Mouse (Mus musculus): ENCODE measurements around the gene Fam107b. TPM values are rescaled to one million over a fixed set of nuclear protein-coding genes. Genes with fewer than 3 reads are reported as not detected.

Gene Fam107b
- total RNA-seq, 4 experiments from 2014 or later, result 9.5 to 20.1 (median 14.6) TPM

DNA sequence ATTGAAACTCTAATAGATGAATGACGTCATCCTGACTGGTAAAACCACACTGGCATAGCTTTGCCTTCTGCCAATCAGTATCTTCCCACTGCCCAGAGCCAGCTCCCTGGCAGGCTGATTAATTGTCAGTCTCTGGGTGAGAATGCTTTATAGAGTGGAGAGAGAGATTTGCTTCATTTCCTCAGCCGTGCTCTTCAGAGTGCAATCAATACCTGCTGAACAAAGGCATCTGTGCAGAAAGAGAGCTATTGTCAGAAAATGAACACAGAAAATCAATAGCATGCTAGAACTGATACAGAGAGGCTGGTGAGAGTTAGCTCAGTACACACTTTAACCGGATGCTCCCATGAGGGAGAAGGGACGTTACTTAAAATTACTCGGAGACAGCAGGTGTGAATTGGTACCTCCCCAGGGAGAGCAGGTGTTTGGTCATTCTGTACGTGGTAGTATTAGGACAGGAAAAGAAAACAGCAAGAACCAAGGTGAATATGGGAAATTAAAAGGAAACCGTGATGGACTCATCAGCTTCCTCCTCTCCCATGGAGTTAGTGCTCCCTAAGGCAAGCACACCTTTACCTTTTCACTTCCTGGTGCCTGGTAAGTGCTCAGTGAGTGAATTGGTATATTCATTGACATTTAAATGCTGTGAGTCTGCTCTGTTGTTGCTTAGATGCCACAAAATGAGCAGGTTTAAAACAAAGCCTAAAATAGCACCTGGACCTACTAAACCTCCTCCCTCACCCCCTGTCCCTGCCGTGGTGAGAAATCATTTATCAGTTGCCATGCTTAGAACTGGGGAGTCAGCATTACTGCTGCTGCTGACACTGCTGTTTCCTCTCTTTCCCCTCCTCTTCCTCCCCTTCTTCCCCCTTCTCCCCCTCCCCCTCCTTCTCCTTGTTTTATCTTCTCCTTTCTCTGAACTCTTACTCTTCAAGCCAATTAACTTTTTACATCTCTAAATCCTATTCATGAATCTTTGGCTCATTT, 38.9 kb downstream of the Fam107b start:
- DNase-seq, result no peak

DNA sequence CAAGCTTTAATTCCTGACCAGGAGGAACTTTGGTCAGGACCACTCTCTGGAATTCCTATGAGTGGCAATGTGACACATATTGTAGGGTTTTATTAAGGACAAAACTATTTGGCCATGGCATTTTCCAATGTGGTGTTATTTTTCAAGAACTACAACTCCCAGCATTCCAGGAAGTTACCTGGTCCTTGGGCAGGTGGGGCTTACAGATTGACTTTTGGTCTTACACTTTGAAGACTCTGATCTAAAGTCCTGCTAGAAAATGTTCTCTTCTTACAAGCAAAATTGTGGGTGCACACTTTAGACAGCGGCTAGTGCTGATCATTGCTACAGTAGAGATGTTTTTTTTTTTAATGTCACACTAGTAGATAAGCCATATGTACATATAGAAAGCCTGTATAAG, 48.2 kb downstream of the Fam107b start:
- DNase-seq, result no peak

DNA sequence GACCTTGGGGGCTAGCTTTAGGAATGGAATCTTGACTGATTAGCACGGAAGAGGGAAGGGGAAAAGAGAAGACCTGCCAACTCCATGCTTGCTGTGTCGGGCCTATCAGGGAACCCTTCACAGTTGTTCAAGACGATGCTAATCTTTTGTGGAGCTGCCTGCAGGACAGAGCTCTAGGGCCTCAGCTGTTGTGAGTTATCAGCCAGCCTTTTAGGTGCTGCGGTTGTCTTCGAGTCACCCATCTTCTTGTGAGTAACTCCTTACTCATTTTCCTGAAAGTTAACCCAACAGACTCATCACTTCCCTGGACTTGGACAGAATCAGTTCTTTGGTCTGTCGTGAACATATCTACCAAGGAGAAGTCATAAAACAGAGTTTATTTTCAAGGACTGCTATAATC, 51.3 kb downstream of the Fam107b start:
- no peak for DNase-seq

DNA sequence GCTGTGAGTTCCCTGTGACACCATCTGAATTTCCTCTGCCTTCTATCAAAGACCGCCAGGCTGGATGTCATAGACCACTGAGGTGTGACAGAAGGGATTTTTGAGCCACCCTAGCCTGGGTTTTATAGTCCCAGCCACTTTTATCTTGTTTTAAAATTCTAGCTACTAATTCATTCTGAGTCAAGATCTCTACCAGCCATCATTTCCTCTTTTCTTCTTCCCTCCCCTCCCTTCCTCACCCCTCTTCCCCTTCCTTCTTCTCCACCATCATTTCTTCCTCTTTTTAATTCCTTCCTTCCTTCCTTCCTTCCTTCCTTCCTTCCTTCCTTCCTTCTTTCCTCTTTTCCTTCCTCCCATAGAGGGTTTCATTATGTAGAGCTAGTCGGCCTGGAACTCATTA, 51.9 kb downstream of the Fam107b start:
- DNase-seq, result no peak

DNA sequence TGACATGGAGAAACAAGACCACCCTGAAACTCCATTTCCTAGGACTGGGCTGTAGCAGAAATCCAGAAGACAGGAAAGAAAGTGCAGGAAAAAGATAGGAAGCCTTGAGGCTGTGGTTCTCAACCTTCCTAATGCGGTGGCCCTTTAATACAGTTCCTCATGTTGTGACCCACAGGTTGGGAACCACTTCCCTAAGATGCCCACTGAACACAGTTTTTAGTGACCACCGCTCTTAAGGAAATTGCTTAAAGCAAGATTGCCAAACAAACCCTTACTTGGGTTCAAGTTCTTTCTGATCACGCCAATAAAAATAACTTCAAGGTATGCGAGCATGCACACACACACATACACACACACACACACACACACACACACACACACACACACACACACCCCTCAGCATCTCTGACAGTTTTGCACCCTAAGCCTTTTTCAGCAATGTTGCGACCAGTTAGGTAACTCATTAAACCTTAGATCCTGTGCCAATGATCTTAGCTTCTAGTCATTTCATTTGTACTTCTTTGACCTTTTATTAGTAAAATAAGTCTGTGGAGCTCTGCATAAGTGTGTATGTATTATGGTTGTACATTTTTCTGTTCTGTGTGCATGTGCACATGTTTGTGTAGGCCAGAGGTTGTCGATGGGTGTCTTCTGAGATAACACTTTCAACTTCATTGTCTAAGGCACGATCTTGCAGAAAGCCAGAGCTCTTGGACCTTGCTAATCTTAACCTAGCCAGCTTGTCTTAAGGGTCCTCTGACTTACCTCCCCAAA, 53.1 kb downstream of the Fam107b start:
- no peak for DNase-seq

DNA sequence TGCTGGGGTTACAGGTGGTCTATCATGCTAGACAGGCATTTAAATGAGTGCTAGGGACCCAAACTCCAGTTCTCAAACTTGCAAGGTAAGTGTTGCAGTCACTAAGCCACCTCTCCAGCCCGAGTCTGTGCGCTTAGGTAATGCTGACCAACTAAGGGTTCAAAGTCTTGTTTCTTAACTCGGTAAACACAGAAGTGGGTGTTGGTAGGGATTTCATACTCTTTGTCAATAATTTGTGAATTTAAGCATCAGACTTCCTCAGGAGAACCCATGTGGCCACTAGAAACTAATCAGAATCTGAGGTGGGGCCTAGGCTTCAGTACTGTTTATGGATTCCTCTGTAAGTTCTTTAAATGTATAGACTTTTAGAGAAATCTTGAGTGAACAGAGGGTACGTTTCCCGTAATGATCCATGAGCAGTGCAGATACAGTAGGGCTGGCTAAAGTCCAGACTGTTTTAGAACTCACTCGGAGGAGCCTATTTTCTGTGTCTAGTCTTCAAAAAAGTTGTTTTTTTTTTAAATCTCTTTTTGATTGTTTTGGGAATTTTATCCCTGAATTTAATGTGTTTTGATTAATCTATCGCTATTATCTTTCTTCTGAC, 53.8 kb downstream of the Fam107b start:
- DNase-seq, result no peak

DNA sequence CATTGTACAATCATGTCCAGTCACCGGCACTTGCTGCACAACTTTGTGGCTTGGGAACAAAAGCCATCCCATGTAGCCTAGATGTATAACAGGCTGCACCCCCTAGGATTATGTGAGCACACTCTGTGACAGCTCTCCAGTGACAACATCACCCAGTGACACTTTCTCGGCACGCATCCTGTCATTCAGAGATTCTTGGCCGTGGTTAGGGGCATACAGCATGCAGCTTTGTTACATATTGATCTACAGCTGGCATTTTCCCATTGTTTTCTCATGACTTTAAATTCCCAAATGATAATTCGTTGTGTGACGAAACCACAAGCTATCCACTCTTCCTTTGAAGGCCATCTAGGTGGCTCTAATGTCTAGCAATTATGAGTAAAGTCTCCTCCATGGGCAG, 58.8 kb downstream of the Fam107b start:
- DNase-seq, result no peak

DNA sequence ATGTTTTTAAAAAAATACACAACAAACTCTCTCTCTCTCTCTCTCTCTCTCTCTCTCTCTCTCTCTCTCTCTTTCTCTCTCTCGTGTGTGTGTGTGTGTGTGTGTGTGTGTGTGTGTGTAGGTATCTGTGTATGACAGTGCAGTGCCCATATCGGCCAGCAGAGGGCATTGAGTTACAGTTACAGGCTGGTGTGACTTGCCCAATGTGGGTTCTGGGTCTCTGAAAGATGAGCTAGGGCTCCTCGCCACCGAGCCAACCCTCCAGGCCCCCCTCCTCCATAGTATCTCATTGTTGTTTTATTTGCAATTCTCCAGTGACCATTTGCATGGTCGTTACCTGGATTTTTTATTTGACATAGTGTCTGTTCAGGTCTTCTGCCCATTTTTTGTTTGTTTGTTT, 59.5 kb downstream of the Fam107b start:
- no peak for DNase-seq

DNA sequence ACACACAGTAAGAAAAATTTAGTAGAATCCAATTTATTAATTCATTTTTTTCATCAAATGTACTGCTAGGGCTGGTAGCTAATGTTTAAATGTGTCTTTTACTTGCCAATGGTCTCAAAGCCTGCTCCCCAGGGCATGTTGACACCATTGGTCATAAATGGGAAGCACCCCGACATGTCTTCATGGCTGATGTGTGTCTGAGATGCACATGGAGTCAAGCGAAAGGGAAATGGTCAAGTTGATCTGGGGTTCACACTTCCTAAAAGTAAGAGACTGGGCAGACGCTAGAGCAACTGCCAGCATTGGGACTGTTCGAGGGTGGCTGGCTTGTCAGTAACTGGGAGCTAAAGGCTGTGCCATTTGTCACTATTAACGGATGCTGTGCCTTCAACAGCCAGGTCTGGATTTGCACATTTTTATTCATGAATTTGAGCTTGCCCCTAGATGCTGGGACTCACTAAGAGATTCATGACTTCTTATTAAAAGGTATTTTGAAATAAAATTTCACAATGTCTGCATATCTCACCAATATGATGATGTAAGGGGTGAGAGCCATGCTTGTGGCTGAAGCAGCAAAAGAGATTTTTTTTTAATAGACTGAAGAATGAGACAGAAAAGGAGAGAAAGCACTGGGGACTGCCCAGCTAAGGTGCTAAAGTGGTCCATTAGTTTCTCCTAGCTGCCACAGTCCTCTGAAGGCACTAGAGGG, 60.6 kb downstream of the Fam107b start:
- no peak for DNase-seq

DNA sequence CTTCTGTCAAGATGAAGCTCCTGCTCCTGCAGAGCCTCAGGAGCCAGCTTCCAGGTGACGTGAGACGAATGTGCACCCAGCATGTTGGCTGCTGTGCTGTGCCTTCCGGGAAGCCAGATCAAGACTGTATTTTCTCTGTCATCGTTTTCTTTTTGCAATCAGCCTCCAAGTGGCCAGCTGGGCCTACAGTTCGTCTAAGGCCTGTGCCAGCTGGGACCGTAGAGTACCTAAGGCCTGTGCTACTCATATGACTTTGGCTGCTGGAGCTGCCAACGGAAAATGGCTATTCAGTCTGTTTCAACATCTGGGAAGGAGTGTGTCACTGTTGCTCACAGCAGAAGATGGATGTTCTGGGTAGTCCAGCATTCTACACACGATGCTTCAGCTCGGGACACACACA, 62.8 kb downstream of the Fam107b start:
- DNase-seq, result peak; percentile 8

DNA sequence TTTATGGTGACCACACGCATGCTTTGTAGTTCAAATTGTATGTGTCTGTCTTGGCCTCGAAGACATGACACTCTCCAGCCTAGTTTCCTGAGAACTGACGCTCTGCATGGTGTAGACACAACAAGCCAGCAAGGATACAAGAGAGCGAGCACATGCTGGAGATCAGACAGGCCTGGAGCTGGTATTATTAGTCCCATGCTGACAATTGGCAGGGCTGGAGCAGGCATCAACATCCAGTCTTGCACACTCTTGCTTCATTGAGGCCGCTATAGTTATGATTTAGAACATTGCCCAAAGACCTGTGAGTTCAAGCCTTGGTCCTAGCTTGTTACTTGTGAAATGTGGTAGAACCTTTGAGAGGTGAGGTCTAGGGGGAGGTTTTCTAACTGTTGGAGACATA, 66.5 kb downstream of the Fam107b start:
- no peak for DNase-seq

DNA sequence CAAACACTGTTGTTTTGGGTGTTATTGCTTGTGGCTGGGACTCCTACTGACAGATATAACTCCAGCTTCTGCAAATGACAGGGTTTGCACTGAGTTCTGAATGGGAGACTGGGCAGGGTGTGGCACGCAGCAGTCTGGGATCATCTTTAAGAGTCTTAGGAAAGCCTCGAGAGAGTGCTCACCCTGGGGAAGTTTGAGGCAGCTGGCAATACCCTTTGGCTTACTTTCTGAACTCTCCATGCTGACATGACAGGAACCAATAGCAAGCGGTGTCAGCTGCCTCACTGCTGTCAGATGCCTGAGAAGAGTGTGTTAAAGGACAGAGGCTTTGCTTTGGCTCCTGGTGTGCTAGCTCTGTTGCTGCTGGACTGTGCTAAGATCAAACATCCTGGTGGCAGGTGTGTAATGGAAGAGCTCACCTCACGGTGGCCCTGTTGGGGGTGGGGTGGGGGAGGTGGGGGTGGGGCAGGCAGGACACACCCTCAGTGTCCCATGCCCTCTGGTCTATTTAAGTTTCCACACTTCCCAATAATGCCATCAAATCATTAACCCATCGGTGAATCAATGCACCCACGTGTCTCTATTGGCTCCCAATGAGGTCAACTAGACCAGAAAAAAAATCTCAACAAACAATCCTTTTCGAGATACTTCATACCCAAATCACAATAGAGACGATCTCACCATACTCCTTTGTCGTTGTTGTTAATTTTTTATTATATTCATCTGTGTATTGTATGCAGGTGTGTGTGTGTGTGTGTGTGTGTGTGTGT, 70.9 kb downstream of the Fam107b start:
- DNase-seq, result no peak

DNA sequence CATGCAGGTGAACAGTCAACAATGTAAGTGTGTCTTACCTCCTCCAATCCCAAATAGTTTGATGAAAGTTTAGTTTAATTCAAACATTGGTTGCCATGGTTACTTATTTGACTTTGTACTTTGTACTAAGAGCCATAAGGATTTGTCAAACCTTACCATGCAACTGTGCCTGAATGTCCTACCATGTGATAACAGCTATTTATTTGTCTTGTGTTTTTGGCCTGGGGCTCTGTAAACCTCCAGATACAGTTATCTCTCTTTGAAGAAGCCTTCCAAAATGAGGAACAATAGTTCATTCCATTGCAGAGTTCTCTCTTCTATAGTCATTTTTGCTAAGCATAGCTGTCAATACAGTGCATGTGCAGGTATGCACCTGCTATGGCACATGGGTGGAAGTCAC, 72.7 kb downstream of the Fam107b start:
- no peak for DNase-seq

DNA sequence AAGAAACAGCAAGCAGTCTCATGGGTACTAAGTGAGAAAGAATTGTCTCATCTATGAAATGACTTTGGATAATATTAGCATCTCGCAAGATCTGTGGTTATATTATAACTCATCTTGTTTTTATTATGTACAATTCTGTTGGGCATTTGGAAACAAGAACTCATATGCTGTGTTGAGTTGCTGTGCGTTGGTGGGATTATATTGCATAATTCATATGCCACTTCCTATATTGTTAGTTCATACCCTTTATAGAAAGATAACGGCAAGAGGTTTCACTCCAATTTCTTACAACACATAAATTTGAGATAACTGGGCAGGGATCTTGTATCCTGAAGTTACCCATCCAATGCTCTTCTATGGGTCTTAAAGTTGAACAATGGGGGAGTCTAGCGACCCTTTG, 75.5 kb downstream of the Fam107b start:
- DNase-seq, result no peak

DNA sequence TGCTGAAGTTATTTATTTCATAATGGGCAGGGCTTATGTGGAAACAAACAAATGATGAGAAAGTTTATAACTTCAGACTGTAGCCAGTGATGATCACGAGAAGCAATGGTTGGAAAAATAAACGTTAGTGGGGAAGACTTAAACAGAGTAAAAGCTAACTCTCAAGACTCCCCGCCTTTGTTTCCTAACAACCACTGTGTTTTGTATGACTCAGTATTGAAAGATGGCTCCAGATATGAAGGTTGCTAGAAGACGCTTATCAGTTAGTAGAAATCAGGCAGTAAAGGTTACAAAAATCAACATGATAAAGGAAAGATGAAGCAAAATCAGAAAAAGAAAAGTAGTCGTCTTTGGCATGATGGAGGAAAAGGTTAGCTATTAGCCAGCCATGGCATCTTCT, 78.9 kb downstream of the Fam107b start:
- no peak for DNase-seq

DNA sequence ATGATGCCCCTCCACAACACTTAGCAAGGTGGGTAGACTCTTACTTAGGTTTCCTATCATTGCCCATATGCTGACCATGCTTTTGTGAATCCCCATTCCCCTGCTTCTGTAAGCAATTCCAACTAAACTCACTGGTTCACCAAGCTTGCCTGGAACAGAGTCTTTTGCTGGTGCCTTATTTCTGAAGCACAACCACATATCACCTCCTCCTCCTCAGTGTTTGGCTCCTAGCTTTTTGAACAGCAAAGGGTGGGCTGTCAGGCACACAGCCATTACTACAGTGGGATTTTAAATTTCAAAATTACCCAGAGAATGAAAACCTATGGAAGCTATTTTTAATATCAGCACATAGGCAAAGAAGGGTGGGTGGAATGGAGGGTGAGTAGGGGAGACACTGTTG, 84.3 kb downstream of the Fam107b start:
- no peak for DNase-seq

DNA sequence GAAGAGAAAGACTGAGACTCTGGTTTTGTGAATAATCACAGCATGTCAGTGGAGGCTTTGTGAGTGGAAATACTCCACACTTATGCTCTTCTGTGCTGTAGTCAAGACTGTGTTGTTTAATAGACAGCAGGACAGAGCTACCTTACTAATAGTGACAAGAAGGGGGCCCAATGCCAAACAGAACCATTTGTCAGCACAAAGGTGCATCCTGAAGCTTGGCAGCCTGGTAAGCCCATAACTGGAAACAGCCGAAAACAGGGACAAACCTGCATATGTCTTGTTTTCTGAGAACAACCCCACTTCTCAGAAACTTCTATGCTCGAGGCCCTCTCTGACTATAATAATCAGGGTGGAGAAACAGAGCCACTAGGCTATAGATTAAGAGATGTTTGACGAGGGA, 85.8 kb downstream of the Fam107b start:
- no peak for DNase-seq

DNA sequence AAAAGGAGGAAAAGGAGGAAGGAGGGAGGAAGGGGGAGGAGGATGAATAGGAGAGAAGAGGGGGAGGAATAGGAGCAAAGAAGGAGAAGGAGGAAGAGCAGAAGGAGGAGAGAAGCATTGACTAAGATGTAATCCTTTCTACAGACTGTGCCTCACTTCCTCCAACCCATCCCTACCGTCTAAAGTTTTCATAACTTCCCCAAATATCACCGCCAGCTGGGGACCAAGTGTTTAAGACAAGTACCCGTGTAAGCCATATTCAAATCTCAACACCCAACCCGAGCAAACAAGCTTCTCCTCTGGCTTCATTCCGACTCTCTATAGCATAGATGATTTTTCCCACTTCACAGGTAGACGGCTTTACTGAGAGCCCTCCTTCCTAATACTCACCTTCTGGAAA, 86.5 kb downstream of the Fam107b start:
- DNase-seq, result no peak

DNA sequence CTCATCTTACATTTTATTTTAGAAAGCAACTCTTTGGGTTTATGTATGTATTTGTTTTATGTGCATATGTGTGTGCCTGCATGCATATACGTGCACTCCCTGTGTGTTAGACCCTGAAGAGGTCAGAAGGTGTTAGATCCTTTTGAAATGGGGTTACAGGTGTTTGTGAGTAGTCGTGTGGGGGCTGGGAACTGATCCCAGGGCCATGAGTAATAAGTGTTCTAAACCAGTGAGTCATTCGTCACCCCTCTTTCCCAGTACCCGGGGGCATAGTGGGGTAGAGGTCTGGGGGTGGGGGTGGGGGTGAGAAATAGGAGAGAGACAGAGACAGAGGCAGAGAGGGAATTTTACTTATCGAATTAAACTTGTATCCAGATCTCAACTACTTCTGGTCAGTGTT, 87.1 kb downstream of the Fam107b start:
- DNase-seq, result no peak

DNA sequence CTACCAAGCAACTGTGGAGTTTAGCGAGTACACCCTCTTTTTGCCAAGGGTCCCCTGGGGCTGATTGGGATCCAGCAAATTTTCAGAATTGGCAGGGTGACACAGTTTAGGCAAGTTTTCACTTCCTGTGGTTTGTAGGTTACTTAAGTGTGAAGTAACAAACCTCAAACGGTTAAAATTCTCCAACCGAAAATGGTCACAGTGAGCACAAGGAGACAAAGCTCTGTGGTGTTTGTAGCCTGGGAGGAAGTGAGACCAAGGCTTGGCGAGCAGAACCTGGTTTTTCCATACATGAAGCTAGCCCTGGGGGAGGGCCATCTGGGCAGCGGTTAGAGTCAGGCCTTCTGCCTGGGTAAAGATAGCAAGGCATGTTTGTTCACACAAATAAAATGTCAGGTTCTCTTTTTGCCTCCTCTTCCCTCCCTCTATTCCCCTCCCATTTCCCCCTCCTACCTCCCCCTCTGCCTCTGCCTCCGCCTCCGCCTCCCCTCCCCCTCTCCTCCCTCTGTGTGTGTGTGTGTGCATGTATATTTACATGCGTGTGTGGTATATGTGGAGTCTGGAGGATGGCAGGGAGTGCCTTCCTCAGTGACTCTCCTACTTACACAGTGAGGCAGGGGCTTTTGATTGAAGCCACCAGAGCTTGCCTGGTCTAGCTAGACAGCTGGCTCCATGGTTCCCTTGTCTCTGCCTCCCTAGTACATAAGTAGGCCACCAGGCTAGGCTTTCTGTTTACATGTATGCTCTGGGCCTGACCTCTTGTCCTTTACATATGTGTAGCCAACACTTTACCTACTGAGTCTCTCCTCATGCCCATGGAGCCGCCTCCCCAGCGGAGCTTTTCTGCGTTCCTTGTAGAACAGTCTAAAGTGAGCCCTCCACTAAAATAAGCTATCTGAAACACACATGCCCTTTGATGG, 87.8 kb downstream of the Fam107b start:
- DNase-seq, result peak; percentile 8

DNA sequence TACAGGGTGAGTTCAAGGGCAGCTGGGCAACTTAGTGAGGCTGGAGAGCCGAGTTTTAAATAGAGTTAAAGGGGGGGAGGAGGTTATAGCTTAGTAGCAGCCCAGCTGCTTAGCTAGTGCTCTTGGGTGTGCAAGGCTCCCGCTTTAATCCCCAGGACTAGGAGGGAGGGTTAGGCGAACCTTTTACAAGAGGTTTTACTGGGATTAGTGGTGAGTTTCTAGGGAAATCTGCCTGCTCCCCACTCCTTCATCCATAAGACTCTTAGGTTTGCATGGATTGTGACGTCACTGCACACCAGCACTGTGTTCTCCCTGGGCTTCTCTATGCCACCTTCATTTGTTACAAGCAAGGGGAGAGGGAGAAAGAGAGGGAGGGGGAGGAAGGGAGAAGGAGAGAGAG, 88.6 kb downstream of the Fam107b start:
- no peak for DNase-seq

Data from adrenal gland, adult 8-10 months (tissue).